Mouse (Mus musculus) stomach, postnatal 0 days (tissue): ENCODE results near the gene Aamp. TPM values are rescaled to one million over a fixed set of nuclear protein-coding genes. Genes with fewer than 3 reads are reported as not detected.

Source experiments
- ATAC-seq: fragments of 200-750 bp; cut with Nextera tagmentation; 2 replicates; pipeline ENCODE4 v1.8.0; 2017; ENCODE audit not compliant: low FRiP score, low TSS enrichment
- DNase-seq: peaks from one replicate; pipeline ENCODE4 v3.0.0-alpha.2; 2016; ENCODE audit warnings: low spot score
- H3K27ac ChIP-seq: fragments of 300-500 bp; sonication (generic); replicated peaks from 2 replicates; pipeline ENCODE4 v1.5.1; 2014; ENCODE audit warnings: mild to moderate bottlenecking, control low read depth
- H3K27me3 ChIP-seq: fragments of 300-500 bp; sonication (generic); 2 replicates; pipeline ENCODE4 v1.6.1; 2014; ENCODE audit warnings: low read length; ENCODE audit not compliant: control insufficient read depth, insufficient read depth
- H3K36me3 ChIP-seq: fragments of 300-500 bp; sonication (generic); 2 replicates; pipeline ENCODE4 v1.6.1; 2014; ENCODE audit warnings: low read length, mixed read lengths; ENCODE audit not compliant: control insufficient read depth, insufficient read depth
- H3K4me1 ChIP-seq: fragments of 300-500 bp; sonication (generic); replicated peaks from 2 replicates; pipeline ENCODE4 v1.6.1; 2014; ENCODE audit warnings: antibody characterized with exemption; ENCODE audit not compliant: control insufficient read depth, insufficient read depth
- H3K4me2 ChIP-seq: fragments of 300-500 bp; sonication (generic); replicated peaks from 2 replicates; pipeline ENCODE4 v1.6.1; 2014; ENCODE audit warnings: low read depth, mild to moderate bottlenecking, control low read depth, moderate library complexity
- H3K4me3 ChIP-seq: fragments of 300-500 bp; sonication (generic); 2 replicates; pipeline ENCODE4 v1.5.1; 2014; ENCODE audit warnings: low read depth, low read length, control low read depth
- H3K9ac ChIP-seq: fragments of 300-500 bp; sonication (generic); 2 replicates; pipeline ENCODE4 v1.6.1; 2014; ENCODE audit warnings: mild to moderate bottlenecking, low read length, control low read depth, mixed read lengths
- H3K9me3 ChIP-seq: fragments of 300-500 bp; sonication (generic); 2 replicates; pipeline ENCODE4 v1.6.1; 2016; ENCODE audit warnings: low read length; ENCODE audit not compliant: control insufficient read depth
- CTCF ChIP-seq: IDR thresholded peaks from 2 replicates; pipeline ENCODE4 v1.5.1; 2016; ENCODE audit warnings: antibody characterized with exemption, low read depth, mild to moderate bottlenecking, moderate library complexity
- EP300 ChIP-seq: optimal IDR thresholded peaks from 2 replicates; pipeline ENCODE3; 2016; ENCODE audit warnings: antibody characterized with exemption
- WGBS: fragments of 180-500 bp; shearing (Covaris S2); extraction: QIAGEN DNeasy Blood & Tissue Kit; methylation state at CpG from one replicate; pipeline ENCODE4 v1.1.7; 2014; 5-methylcytosine and 5-hydroxymethylcytosine counted together
- polyA plus RNA-seq: library from polyadenylated mRNA; unstranded; fragments of >200 nt; fragmentation: Nextera tagmentation; extraction: Ambion mirVana; gene quantifications from 2 replicates; pipeline ENCODE4 v1.2.1, GENCODE M21; 2015

Aamp gene
- polyA plus RNA-seq, 1 experiment from 2014 or later: 157 TPM

GRCm38 (mm10) chr1:74277041-74277440 lies 7.5 kb downstream of the Aamp start:
- no peaks in the 10 kb centered on the region for H3K27me3 ChIP-seq
- ATAC-seq (no peak), DNase-seq (no peak)
- H3K36me3 ChIP-seq: peaks cover 16% of the 10 kb centered on the region
- no peak overlapping the region for H3K4me2 ChIP-seq
- H3K4me1 ChIP-seq: no peaks in the 10 kb centered on the region
- 66% methylated on average over 6 of the region's 6 CpGs for WGBS
- H3K4me3 ChIP-seq: no peak overlapping the region
- no peaks in the 10 kb centered on the region for H3K9me3 ChIP-seq
- TF ChIP-seq CTCF (no peak), EP300 (no peak)
- H3K9ac ChIP-seq: no peak overlapping the region
- H3K27ac ChIP-seq: no peak overlapping the region

- Histone ChIP-seq H3K27ac (peak overlapping the region; percentile 58; the same call in 1 of the 2 replicates), H3K36me3 (0 out of 2 replicates have a peak, but pooled peaks cover 2% of the 10 kb centered on the region), H3K27me3 (no peaks in the 10 kb centered on the region), H3K9ac (peak overlapping the region; percentile 27; the same call in 1 of the 2 replicates), H3K9me3 (no peaks in the 10 kb centered on the region), H3K4me2 (no peak overlapping the region; the same call in 1 of the 2 replicates), H3K4me1 (no peaks in the 10 kb centered on the region), H3K4me3 (no peak overlapping the region)
- WGBS: 22% methylated on average over 9 of the region's 9 CpGs
- ATAC-seq: peak; percentile 69
- DNase-seq: no peak
- no peak for TF ChIP-seq CTCF
- no peak for TF ChIP-seq EP300
Observed at GRCm38 (mm10) chr1:74275015-74275414, 9.5 kb downstream of the Aamp start.

GRCm38 (mm10) chr1:74271659-74272058 lies 12.9 kb downstream of the Aamp start:
- Histone ChIP-seq H3K9me3 (no peaks in the 10 kb centered on the region), H3K27me3 (no peaks in the 10 kb centered on the region), H3K9ac (no peak overlapping the region), H3K4me3 (no peak overlapping the region), H3K27ac (no peak overlapping the region), H3K4me1 (no peaks in the 10 kb centered on the region), H3K4me2 (no peak overlapping the region), H3K36me3 (peaks cover 7% of the 10 kb centered on the region)
- DNase-seq (no peak), ATAC-seq (no peak; the same call in 1 of the 2 replicates)
- TF ChIP-seq CTCF (no peak), EP300 (no peak)
- WGBS: 43% methylated on average over 4 of the region's 4 CpGs

- no peak for ATAC-seq
- no peak overlapping the region for H3K4me3 ChIP-seq
- TF ChIP-seq EP300: no peak
- TF ChIP-seq CTCF: 0 out of 2 replicates have a peak, but pooled peaks have one; percentile 20
- DNase-seq: no peak
- H3K27ac ChIP-seq: no peak overlapping the region
- peaks cover 30% of the 10 kb centered on the region for H3K36me3 ChIP-seq
- WGBS: 80% methylated on average over 8 of the region's 8 CpGs
- no peak overlapping the region for H3K9ac ChIP-seq
- no peaks in the 10 kb centered on the region for H3K4me1 ChIP-seq
- H3K27me3 ChIP-seq: no peaks in the 10 kb centered on the region
- no peaks in the 10 kb centered on the region for H3K9me3 ChIP-seq
- no peak overlapping the region for H3K4me2 ChIP-seq
Observed at GRCm38 (mm10) chr1:74268750-74269149, 15.8 kb downstream of the Aamp start.

GRCm38 (mm10) chr1:74262510-74262909 lies 22.0 kb downstream of the Aamp start:
- H3K9me3 ChIP-seq: no peaks in the 10 kb centered on the region
- no peaks in the 10 kb centered on the region for H3K4me1 ChIP-seq
- DNase-seq: no peak
- 86% methylated on average over 6 of the region's 6 CpGs for WGBS
- peaks cover 43% of the 10 kb centered on the region for H3K36me3 ChIP-seq
- no peak overlapping the region for H3K4me3 ChIP-seq
- H3K4me2 ChIP-seq: no peak overlapping the region
- H3K9ac ChIP-seq: no peak overlapping the region
- TF ChIP-seq CTCF (no peak), EP300 (no peak)
- no peaks in the 10 kb centered on the region for H3K27me3 ChIP-seq
- H3K27ac ChIP-seq: no peak overlapping the region
- no peak for ATAC-seq

- no peak overlapping the region for H3K27ac ChIP-seq
- H3K27me3 ChIP-seq: no peaks in the 10 kb centered on the region
- ATAC-seq (peak; percentile 60), DNase-seq (no peak)
- H3K9me3 ChIP-seq: no peaks in the 10 kb centered on the region
- H3K36me3 ChIP-seq: peaks cover 20% of the 10 kb centered on the region
- TF ChIP-seq CTCF (peak; percentile 26; the same call in 1 of the 2 replicates), EP300 (no peak)
- no peak overlapping the region for H3K4me2 ChIP-seq
- H3K4me3 ChIP-seq: no peak overlapping the region
- 72% methylated on average over 4 of the region's 4 CpGs for WGBS
- no peaks in the 10 kb centered on the region for H3K4me1 ChIP-seq
- no peak overlapping the region for H3K9ac ChIP-seq
Observed at GRCm38 (mm10) chr1:74256782-74257181, 27.8 kb downstream of the Aamp start.
